Mouse (Mus musculus) lung, embryonic 14.5 days (tissue): ENCODE data around the gene Ppm1b. TPM values are rescaled to one million over a fixed set of nuclear protein-coding genes. Genes with fewer than 3 reads are reported as not detected.
A peak's percentile ranks its signal among the peaks of the same experiment; 100 is the strongest.

Source experiments
- ATAC-seq: fragments of 200-750 bp; cut with Nextera tagmentation; 2 replicates; pipeline ENCODE4 v1.8.0; 2017; ENCODE audit warnings: mild to moderate bottlenecking, moderate TSS enrichment, moderate library complexity; ENCODE audit not compliant: insufficient read depth
- DNase-seq: peaks from one replicate; pipeline ENCODE4 v3.0.0-alpha.2; 2015
- H3K27ac ChIP-seq: fragments of 300-500 bp; sonication (generic); 2 replicates; pipeline ENCODE4 v1.5.1; 2014; ENCODE audit warnings: low read depth, mild to moderate bottlenecking, moderate library complexity
- H3K27me3 ChIP-seq: fragments of 300-500 bp; sonication (generic); 2 replicates; pipeline ENCODE4 v1.6.1; 2014; ENCODE audit warnings: low read length, control low read depth; ENCODE audit not compliant: insufficient read depth
- H3K36me3 ChIP-seq: fragments of 300-500 bp; sonication (generic); 2 replicates; pipeline ENCODE4 v1.6.1; 2014; ENCODE audit warnings: control low read depth; ENCODE audit not compliant: insufficient read depth
- H3K4me1 ChIP-seq: fragments of 300-500 bp; sonication (generic); 2 replicates; pipeline ENCODE4 v1.6.1; 2014; ENCODE audit warnings: antibody characterized with exemption, control low read depth; ENCODE audit not compliant: insufficient read depth
- H3K4me2 ChIP-seq: fragments of 300-500 bp; sonication (generic); 2 replicates; pipeline ENCODE4 v1.6.1; 2014; ENCODE audit warnings: mild to moderate bottlenecking
- H3K4me3 ChIP-seq: fragments of 300-500 bp; sonication (generic); 2 replicates; pipeline ENCODE4 v1.5.1; 2014; ENCODE audit warnings: low read depth, low read length
- H3K9ac ChIP-seq: fragments of 300-500 bp; sonication (generic); 2 replicates; pipeline ENCODE4 v1.6.1; 2014
- H3K9me3 ChIP-seq: fragments of 300-500 bp; sonication (generic); 2 replicates; pipeline ENCODE4 v1.6.1; 2016; ENCODE audit warnings: low read depth, low read length, control low read depth
- CTCF ChIP-seq: IDR thresholded peaks from 2 replicates; pipeline ENCODE4 v1.5.1; 2016; ENCODE audit warnings: antibody characterized with exemption, low read depth
- WGBS: fragments of 180-500 bp; shearing (Covaris S2); extraction: QIAGEN DNeasy Blood & Tissue Kit; methylation state at CpG from one replicate; pipeline ENCODE4 v1.1.7; 2014; 5-methylcytosine and 5-hydroxymethylcytosine counted together
- polyA plus RNA-seq: library from polyadenylated mRNA; unstranded; fragments of >200 nt; fragmentation: Nextera tagmentation; extraction: Ambion mirVana; gene quantifications from 2 replicates; pipeline ENCODE4 v1.2.1, GENCODE M21; 2014

The Ppm1b gene
- polyA plus RNA-seq, 1 experiment from 2014 or later = 68.2 TPM

GRCm38 (mm10) chr17:85070658-85071057 lies 114.1 kb downstream of the Ppm1b start:
- no peaks in the 10 kb centered on the region for H3K27me3 ChIP-seq
- ATAC-seq (no peak), DNase-seq (no peak)
- no peak overlapping the region for H3K4me2 ChIP-seq
- no peak overlapping the region for H3K27ac ChIP-seq
- WGBS = 80% methylated on average over 6 of the region's 6 CpGs
- H3K4me1 ChIP-seq = no peaks in the 10 kb centered on the region
- peaks cover 45% of the 10 kb centered on the region for H3K36me3 ChIP-seq
- no peaks in the 10 kb centered on the region for H3K9me3 ChIP-seq
- H3K9ac ChIP-seq = no peak overlapping the region
- no peak for TF ChIP-seq CTCF
- H3K4me3 ChIP-seq = no peak overlapping the region

- peaks cover 45% of the 10 kb centered on the region for H3K36me3 ChIP-seq
- H3K4me1 ChIP-seq = no peaks in the 10 kb centered on the region
- H3K9ac ChIP-seq = no peak overlapping the region
- TF ChIP-seq CTCF = peak; percentile 39
- no peak overlapping the region for H3K4me3 ChIP-seq
- no peak overlapping the region for H3K4me2 ChIP-seq
- no peak overlapping the region for H3K27ac ChIP-seq
- WGBS = 92% methylated on average over 8 of the region's 8 CpGs
- no peaks in the 10 kb centered on the region for H3K27me3 ChIP-seq
- no peaks in the 10 kb centered on the region for H3K9me3 ChIP-seq
- ATAC-seq = no peak
- no peak for DNase-seq
Observed at GRCm38 (mm10) chr17:85071088-85071775, 114.7 kb downstream of the Ppm1b start.

- 69% methylated on average over 11 of the region's 11 CpGs for WGBS
- Histone ChIP-seq H3K4me3 (no peak overlapping the region), H3K27ac (no peak overlapping the region), H3K9me3 (no peaks in the 10 kb centered on the region), H3K27me3 (no peaks in the 10 kb centered on the region), H3K4me2 (no peak overlapping the region), H3K4me1 (no peaks in the 10 kb centered on the region), H3K9ac (no peak overlapping the region), H3K36me3 (peaks cover 43% of the 10 kb centered on the region; the same call in 1 of the 2 replicates)
- DNase-seq (no peak), ATAC-seq (no peak)
- no peak for TF ChIP-seq CTCF
Observed at GRCm38 (mm10) chr17:85072383-85072782, 115.8 kb downstream of the Ppm1b start.

DNA sequence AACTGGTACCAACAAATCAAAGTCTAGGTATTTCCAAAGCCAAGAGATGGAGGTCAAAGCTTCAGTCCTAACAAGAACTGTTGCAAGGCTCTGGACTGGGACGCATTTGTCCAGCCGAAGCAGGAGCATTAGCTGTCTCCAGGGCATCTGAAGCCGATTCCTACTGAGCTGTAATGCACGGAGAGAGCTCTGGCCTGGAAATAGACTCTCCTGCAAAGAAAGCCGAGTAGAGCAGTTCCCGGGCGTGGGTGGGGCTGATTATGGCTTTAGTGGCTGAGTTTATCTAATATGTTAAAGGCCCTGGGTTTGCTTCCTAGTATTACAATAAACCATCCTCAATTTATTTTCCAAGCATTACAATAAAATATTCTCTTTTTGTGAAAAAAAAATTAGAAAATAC lies 116.7 kb downstream of the Ppm1b start:
- Histone ChIP-seq H3K27ac (no peak overlapping the region), H3K36me3 (peaks cover 45% of the 10 kb centered on the region)
- 82% methylated on average over 7 of the region's 7 CpGs for WGBS

More for the DNA sequence above, 116.7 kb downstream of the Ppm1b start:
- Histone ChIP-seq H3K4me2 (no peak overlapping the region), H3K4me1 (no peaks in the 10 kb centered on the region), H3K27me3 (no peaks in the 10 kb centered on the region), H3K9me3 (no peaks in the 10 kb centered on the region), H3K9ac (no peak overlapping the region), H3K4me3 (no peak overlapping the region)
- no peak for TF ChIP-seq CTCF
- ATAC-seq (no peak), DNase-seq (no peak)

Other genes starting within 250 kb of the Ppm1b start
- gene Lrpprc, start 166.0 kb upstream of the Ppm1b start, polyA plus RNA-seq = 47.7 and 48.6 TPM in 2 replicates
- gene Slc3a1, start 71.6 kb downstream of the Ppm1b start, polyA plus RNA-seq = 0.15 and 0.18 TPM in 2 replicates
- 26.1 and 28.0 TPM in 2 replicates for gene Prepl, start 133.5 kb downstream of the Ppm1b start, polyA plus RNA-seq
- gene Camkmt, start 133.8 kb downstream of the Ppm1b start, polyA plus RNA-seq = 11.7 and 12.7 TPM in 2 replicates